Mouse (Mus musculus) adrenal gland, adult 8-10 months (tissue): ENCODE results near the gene Ciz1. TPM values are rescaled to one million over a fixed set of nuclear protein-coding genes. Genes with fewer than 3 reads are reported as not detected.

ENCODE experiments used
- DNase-seq: peaks from one replicate; pipeline ENCODE4 v3.0.0; 2022
- total RNA-seq, 4 experiments: library from RNA; stranded (reverse); gene quantifications; 2 replicates each; pipeline ENCODE4 v1.2.4; 2022

Gene Ciz1
- total RNA-seq, 4 experiments from 2014 or later, result 71.6 to 115 (median 85.4) TPM

- no peak for DNase-seq
Observed at GRCm38 (mm10) chr2:32319586-32320580, 32.2 kb upstream of the Ciz1 start.

GRCm38 (mm10) chr2:32320721-32321120 is 31.4 kb upstream of the Ciz1 start:
- no peak for DNase-seq

DNA sequence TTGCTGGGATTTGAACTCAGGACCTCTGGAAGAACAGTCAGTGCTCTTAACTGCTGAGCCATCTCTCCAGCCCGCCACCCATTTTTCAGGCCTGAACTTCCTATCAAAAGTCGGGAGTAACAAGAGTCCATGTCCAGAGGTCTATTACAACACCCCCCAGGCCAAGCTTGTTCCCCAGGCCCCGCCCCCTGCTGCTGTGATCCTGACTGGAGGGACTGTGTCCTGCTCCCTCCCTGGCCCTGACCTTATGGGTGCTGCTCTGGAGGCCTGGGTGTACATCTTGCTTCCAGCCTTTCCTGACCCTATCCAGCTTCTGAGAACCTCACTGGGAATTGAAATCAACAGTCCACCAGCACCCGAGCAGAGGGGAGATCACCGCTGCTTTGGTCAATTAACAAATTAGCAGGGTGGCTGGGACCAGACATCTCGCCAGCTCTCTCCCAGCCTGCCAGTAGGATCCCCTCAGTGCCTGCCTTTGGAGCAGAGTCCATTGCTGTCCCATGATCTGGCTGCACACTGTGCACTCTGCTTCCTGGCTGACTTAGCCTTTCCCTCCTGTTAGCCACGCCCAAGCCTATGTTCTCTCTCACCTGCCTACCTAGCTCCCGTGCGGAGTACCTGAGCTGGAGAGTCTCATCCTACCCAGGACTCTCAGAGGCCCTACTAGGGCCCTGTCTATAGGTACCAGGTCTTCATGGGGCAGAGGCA is 30.4 kb upstream of the Ciz1 start:
- no peak for DNase-seq

GRCm38 (mm10) chr2:32322754-32323741 is 29.1 kb upstream of the Ciz1 start:
- DNase-seq, result no peak

GRCm38 (mm10) chr2:32324322-32324721 is 27.8 kb upstream of the Ciz1 start:
- no peak for DNase-seq

- DNase-seq, result no peak
Observed at GRCm38 (mm10) chr2:32325342-32325741, 26.8 kb upstream of the Ciz1 start.

- no peak for DNase-seq
Observed at GRCm38 (mm10) chr2:32327200-32327599, 24.9 kb upstream of the Ciz1 start.

- no peak for DNase-seq
Observed at GRCm38 (mm10) chr2:32328911-32329460, 23.1 kb upstream of the Ciz1 start.

DNA sequence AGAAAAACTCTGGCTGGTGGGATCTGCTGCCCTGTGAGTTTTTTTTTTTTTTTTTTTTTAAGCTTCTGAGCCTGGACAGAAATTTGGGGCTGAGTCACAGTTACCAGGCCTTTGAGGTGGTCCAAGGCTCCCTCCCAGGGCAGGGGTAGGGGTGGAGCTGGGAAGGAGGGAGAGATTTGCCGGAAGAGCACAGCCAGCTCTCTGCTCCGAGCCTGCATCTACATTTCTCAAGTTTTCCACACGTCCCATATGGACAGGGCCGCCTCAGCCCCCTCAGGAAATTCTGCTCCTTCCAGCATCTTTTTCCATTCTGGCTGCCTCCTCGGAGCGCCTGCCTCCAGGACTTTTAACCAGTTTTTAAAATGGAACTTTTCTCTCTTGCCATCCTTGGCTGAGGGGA is 22.6 kb upstream of the Ciz1 start:
- no peak for DNase-seq

GRCm38 (mm10) chr2:32332159-32332558 is 20.0 kb upstream of the Ciz1 start:
- DNase-seq, result no peak

DNA sequence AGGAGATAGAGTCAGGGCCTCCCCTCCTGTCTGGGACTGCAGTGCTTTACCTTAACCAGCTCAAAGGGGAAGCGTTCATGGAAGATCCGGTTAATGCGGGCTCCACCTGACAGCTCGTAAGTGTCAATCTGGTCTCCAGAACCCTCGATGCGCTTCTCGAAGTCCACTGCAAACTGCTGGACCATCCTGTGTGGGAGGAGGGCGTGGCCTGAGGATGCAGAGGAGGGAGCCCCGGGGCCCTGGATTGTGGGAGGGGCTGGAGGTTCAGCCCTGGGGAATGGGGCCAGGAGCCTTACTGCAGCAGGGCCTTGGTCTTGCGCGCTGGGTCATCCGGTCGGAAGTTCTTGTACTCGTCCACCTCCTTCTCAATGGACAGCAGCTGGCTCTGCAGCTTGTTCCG is 16.2 kb upstream of the Ciz1 start:
- no peak for DNase-seq

DNA sequence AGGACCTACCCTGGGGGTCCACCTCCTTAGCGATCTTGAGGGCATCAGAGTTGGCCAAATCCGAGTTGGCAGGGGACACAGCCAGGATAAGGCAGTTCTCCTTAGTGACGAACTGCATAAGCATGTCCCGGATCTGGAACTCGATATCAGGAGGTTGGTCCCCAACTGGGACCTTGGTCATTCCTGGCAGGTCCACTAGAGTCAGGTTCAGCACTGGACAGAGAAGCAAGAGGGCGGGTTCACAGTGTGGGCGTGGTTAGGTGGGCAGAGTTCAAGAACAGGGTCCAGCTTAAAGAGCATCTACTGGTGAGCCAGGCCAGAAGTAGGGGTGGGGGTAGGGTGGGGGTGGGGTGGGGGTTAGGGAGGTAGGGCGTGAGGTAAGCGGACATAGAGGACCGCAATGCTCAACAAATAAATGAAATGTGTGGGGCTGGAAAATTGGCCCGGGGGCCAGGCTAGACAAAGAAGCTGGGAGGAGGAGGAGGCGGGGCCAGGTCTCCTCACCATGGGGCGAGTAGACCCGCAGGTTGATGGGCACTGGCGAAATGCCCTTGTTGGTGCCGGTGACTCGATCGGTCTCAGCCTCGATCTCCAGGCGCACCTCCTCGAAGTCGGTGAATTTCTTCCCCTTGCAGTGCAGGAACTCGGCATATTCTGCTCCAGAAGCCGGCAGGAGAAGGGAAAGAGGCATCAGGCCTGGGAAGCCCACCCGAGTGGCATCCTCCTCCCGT is 12.1 kb upstream of the Ciz1 start:
- no peak for DNase-seq

- DNase-seq, result no peak
Observed at GRCm38 (mm10) chr2:32340836-32341633, 11.1 kb upstream of the Ciz1 start.

- DNase-seq, result no peak
Observed at GRCm38 (mm10) chr2:32341634-32341939, 10.5 kb upstream of the Ciz1 start.

- no peak for DNase-seq
Observed at GRCm38 (mm10) chr2:32342039-32342438, 10.1 kb upstream of the Ciz1 start.

GRCm38 (mm10) chr2:32342539-32343350 is 9.4 kb upstream of the Ciz1 start:
- DNase-seq, result no peak

DNA sequence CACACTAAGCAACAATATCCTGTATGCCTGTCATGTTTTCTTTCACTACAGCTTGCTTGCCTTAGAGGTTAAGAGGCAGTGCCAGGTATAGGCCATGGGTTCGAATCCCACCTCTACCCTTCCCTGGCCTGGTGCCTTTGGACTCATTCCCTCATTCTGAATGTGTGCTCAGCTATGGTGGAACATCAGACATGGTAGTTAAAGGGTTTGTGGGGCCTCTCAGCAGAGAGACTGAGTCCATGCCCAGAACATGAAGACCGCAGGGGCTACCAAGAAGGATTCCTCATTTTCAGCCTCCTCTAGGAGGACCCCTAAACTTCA is 8.8 kb upstream of the Ciz1 start:
- no peak for DNase-seq

DNA sequence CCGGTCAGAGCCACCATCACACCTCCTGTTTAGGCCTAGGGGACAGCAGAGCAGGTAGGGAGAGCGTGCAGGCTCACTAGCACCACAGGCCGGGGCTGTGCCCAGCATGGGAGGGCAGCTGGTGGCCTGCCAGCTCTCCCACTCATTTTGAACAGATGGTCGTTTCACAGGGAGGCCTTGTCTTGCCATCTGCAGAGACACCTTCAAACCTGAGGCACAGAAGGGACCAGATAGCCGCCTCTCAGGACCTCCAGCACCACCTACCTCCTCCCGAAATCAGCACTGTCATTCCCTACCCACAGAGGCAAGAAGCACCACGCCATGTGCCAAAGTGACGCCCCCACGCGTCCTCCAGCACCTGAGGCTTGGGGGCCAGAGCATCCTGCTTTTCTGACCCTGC is 8.1 kb upstream of the Ciz1 start:
- DNase-seq, result no peak

- no peak for DNase-seq
Observed at GRCm38 (mm10) chr2:32344598-32345321, 7.4 kb upstream of the Ciz1 start.
